Mouse (Mus musculus) T-helper 1 cell (primary cell): Measurements from ENCODE around the gene Olfr1250.
"Not testable (repeated sequence)": the region's sequence is repeated elsewhere in the genome, so short reads cannot be mapped to it uniquely, and the experiment has no call there.

Experiments used
- in situ Hi-C: fragments of 300-600 bp; cut with MboI, MseI; formaldehyde crosslinking; loops from one replicate; pipeline ENCODE4 v1.15.1; 2025; ENCODE audit warnings: high pct_unique_total_duplicates

The Olfr1250 gene

GRCm38 (mm10) chr2:89661367-89661766, at the start of gene Olfr1250:
Gene Olfr1250, minus strand, starts transcription at chr2:89661467.
- in situ Hi-C loops: no loop called here

- in situ Hi-C loops: no loop called here
Observed at GRCm38 (mm10) chr2:89691980-89692379, 30.7 kb upstream of the Olfr1250 start.

GRCm38 (mm10) chr2:89671836-89672235, 10.6 kb upstream of the Olfr1250 start, which contains the start of gene Olfr1251:
Gene Olfr1251, minus strand, starts transcription at chr2:89671936.
- in situ Hi-C loops: no loop called here

- in situ Hi-C loops: no loop called here
Observed at GRCm38 (mm10) chr2:89634883-89635282, 26.4 kb downstream of the Olfr1250 start, which contains the start of gene Olfr1249. Gene Olfr1249, minus strand, starts transcription at chr2:89634983.

- in situ Hi-C loops: not testable (repeated sequence)
Observed at GRCm38 (mm10) chr2:89618145-89618544, 43.1 kb downstream of the Olfr1250 start, which contains the start of gene Olfr1248. Gene Olfr1248, minus strand, starts transcription at chr2:89618245.

GRCm38 (mm10) chr2:89614030-89614429, 47.2 kb downstream of the Olfr1250 start, which contains the start of gene Olfr1247:
Gene Olfr1247, minus strand, starts transcription at chr2:89614130.
- in situ Hi-C loops: no loop called here
